Mouse (Mus musculus): ENCODE data around the gene Wdr83. TPM values are rescaled to one million over a fixed set of nuclear protein-coding genes. Genes with fewer than 3 reads are reported as not detected.

The Wdr83 gene
- polyA plus RNA-seq, 1 experiment: 26.8 TPM

- Histone ChIP-seq H3K27ac (ENCODE audit: insufficient read depth, low read depth, low read length) (peak within 1 kb of the TSS; percentile 8; the same call in 1 of the 2 replicates), H3K4me1 (ENCODE audit: control insufficient read depth, insufficient read depth, insufficient read length, low read length) (peaks cover 10% of the 10 kb centered on the region), H3K27me3 (ENCODE audit: control insufficient read depth, insufficient read depth, low read length) (no peaks in the 10 kb centered on the region), H3K36me3 (ENCODE audit: control insufficient read depth, insufficient read depth, low read length) (peaks cover 16% of the 10 kb centered on the region), H3K4me3 (ENCODE audit: low read depth, low read length) (peak within 1 kb of the TSS; percentile 97)
- TF ChIP-seq POLR2A (IDR thresholded peaks at IDR 0.05; ENCODE audit: low read depth, low read length): no peak
- TF ChIP-seq CTCF (IDR thresholded peaks at IDR 0.05; ENCODE audit: extremely low read depth, insufficient read length, insufficient replicate concordance, low read depth, low read length): no peak
- WGBS: under 1% methylated on average over 53 of the region's 53 CpGs
Measured at GRCm38 (mm10) chr8:85059879-85060616, 21.1 kb downstream of the Wdr83 start, which contains the start of gene Fbxw9. Fbxw9 (plus strand) TSS chr8:85060055.

DNA sequence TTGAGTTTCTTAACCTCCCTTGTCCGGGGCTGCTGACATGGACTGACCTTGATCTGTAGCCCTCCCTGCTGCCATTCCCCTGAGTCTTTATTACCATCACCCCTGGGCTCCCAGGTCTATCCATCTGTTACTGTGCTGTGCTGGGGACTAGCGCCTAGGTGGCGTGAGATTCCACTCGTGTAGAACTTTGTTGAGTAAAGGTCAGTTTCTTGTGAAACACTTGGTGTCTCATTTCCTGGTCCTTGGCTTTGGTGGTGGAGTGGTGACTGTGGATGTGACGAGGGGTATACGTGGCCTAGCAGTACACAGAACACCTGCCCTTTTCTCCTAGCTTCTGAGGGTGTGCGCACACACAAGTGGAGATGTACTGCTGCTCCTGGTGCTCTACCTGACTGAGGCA lies 23.7 kb downstream of the Wdr83 start:
- H3K36me3 ChIP-seq (ENCODE audit: control insufficient read depth, insufficient read depth, low read length): peaks cover 43% of the 10 kb centered on the region
- 68% methylated on average over 7 of the region's 7 CpGs for whole genome bisulfite sequencing
- H3K27me3 ChIP-seq (ENCODE audit: control insufficient read depth, insufficient read depth, low read length): no peaks in the 10 kb centered on the region
- H3K4me3 ChIP-seq (ENCODE audit: low read depth, low read length): no peak overlapping the region
- H3K27ac ChIP-seq (ENCODE audit: insufficient read depth, low read depth, low read length): no peak overlapping the region
- peaks cover 7% of the 10 kb centered on the region for H3K4me1 ChIP-seq (ENCODE audit: control insufficient read depth, insufficient read depth, insufficient read length, low read length)
- TF ChIP-seq POLR2A (IDR thresholded peaks at IDR 0.05; ENCODE audit: low read depth, low read length) (no peak), CTCF (IDR thresholded peaks at IDR 0.05; ENCODE audit: extremely low read depth, insufficient read length, insufficient replicate concordance, low read depth, low read length) (no peak)

GRCm38 (mm10) chr8:85043619-85044018 lies 37.5 kb downstream of the Wdr83 start:
- 0 out of 2 replicates have a peak, but pooled peaks cover under 1% of the 10 kb centered on the region for H3K4me1 ChIP-seq (ENCODE audit: control insufficient read depth, insufficient read depth, insufficient read length, low read length)
- no peak overlapping the region for H3K27ac ChIP-seq (ENCODE audit: insufficient read depth, low read depth, low read length)
- peaks cover 56% of the 10 kb centered on the region for H3K36me3 ChIP-seq (ENCODE audit: control insufficient read depth, insufficient read depth, low read length)
- 87% methylated on average over 6 of the region's 6 CpGs for WGBS
- no peak for TF ChIP-seq CTCF (IDR thresholded peaks at IDR 0.05; ENCODE audit: extremely low read depth, insufficient read length, insufficient replicate concordance, low read depth, low read length)
- no peak for TF ChIP-seq POLR2A (IDR thresholded peaks at IDR 0.05; ENCODE audit: low read depth, low read length)
- no peaks in the 10 kb centered on the region for H3K27me3 ChIP-seq (ENCODE audit: control insufficient read depth, insufficient read depth, low read length)
- no peak overlapping the region for H3K4me3 ChIP-seq (ENCODE audit: low read depth, low read length)

GRCm38 (mm10) chr8:85037681-85038531 lies 43.2 kb downstream of the Wdr83 start:
- H3K27me3 ChIP-seq (ENCODE audit: control insufficient read depth, insufficient read depth, low read length): no peaks in the 10 kb centered on the region
- peaks cover 6% of the 10 kb centered on the region; the same call in 1 of the 2 replicates for H3K4me1 ChIP-seq (ENCODE audit: control insufficient read depth, insufficient read depth, insufficient read length, low read length)
- 1% methylated on average over 56 of the region's 57 CpGs for WGBS
- peak overlapping the region; percentile 93 for H3K4me3 ChIP-seq (ENCODE audit: low read depth, low read length)
- peak overlapping the region; percentile 29 for H3K27ac ChIP-seq (ENCODE audit: insufficient read depth, low read depth, low read length)
- no peak for TF ChIP-seq POLR2A (IDR thresholded peaks at IDR 0.05; ENCODE audit: low read depth, low read length)
- no peak for TF ChIP-seq CTCF (IDR thresholded peaks at IDR 0.05; ENCODE audit: extremely low read depth, insufficient read length, insufficient replicate concordance, low read depth, low read length)
- peaks cover 11% of the 10 kb centered on the region for H3K36me3 ChIP-seq (ENCODE audit: control insufficient read depth, insufficient read depth, low read length)

DNA sequence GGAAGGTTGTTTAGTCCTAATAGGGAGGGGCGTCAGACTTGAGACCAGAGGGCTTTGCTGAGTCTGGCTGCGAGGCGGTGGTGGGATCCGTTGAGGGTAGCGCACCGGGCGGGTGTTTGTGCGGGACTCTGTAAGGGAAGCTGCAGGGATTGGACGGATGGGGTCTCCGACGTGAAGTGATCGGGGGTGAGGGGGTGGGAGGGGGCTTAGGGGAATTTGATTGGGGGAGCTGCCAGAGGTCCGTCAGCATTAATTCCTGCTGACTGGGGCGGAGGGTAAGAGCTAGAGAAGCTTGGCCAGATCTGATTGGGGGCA lies 43.8 kb downstream of the Wdr83 start:
- Histone ChIP-seq H3K27me3 (ENCODE audit: control insufficient read depth, insufficient read depth, low read length) (no peaks in the 10 kb centered on the region), H3K36me3 (ENCODE audit: control insufficient read depth, insufficient read depth, low read length) (peaks cover 12% of the 10 kb centered on the region), H3K4me1 (ENCODE audit: control insufficient read depth, insufficient read depth, insufficient read length, low read length) (peaks cover 6% of the 10 kb centered on the region; the same call in 1 of the 2 replicates), H3K4me3 (ENCODE audit: low read depth, low read length) (peak overlapping the region; percentile 93), H3K27ac (ENCODE audit: insufficient read depth, low read depth, low read length) (peak overlapping the region; percentile 48; the same call in 1 of the 2 replicates)
- TF ChIP-seq POLR2A (IDR thresholded peaks at IDR 0.05; ENCODE audit: low read depth, low read length): no peak
- TF ChIP-seq CTCF (IDR thresholded peaks at IDR 0.05; ENCODE audit: extremely low read depth, insufficient read length, insufficient replicate concordance, low read depth, low read length): no peak
- under 1% methylated on average over 14 of the region's 14 CpGs for WGBS

DNA sequence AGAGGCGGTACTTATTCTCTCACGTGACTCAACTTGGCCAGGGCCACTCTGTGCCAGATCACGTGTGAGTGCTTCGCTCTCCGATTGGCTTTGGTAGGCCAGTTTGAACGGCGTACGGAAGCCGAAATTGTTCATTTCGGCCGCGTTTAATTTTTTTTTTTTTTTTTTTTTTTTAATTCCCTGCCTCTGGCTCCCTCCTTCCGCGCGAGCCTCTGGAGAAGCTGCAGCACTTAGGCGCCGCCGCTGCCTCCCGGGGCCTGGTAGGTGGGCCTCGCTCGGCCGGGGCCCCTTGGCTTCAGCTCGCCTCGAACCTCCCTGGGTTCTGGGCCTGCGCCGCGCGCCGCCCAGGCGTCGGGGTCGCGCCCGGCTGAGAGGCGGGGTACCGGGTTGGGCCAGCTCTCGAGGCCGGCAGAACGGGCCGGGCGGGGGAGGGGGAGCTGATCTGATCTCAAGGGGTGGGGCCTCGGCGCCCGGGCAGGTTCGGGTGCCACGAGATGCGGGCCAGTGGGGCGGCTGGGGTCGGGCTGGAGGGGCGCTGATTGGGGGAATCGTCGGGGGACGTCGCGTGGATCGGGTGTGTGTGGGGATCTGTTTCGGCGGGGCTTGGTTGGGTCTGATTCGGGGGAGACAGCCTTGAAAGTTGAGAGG lies 44.3 kb downstream of the Wdr83 start, which contains the start of gene Tnpo2:
Gene Tnpo2 (plus strand): TSS at position 198 of the 648 bp plus-strand sequence.
- H3K27ac ChIP-seq (ENCODE audit: insufficient read depth, low read depth, low read length): peak within 1 kb of the TSS; percentile 85
- peak within 1 kb of the TSS; percentile 93 for H3K4me3 ChIP-seq (ENCODE audit: low read depth, low read length)
- H3K27me3 ChIP-seq (ENCODE audit: control insufficient read depth, insufficient read depth, low read length): no peaks in the 10 kb centered on the region
- TF ChIP-seq CTCF (IDR thresholded peaks at IDR 0.05; ENCODE audit: extremely low read depth, insufficient read length, insufficient replicate concordance, low read depth, low read length): no peak
- no peak for TF ChIP-seq POLR2A (IDR thresholded peaks at IDR 0.05; ENCODE audit: low read depth, low read length)
- H3K36me3 ChIP-seq (ENCODE audit: control insufficient read depth, insufficient read depth, low read length): peaks cover 16% of the 10 kb centered on the region
- 2% methylated on average over 59 of the region's 59 CpGs for WGBS
- peaks cover 6% of the 10 kb centered on the region; the same call in 1 of the 2 replicates for H3K4me1 ChIP-seq (ENCODE audit: control insufficient read depth, insufficient read depth, insufficient read length, low read length)

Measured in small intestine, adult 2 months (tissue).